Mouse (Mus musculus) small intestine, adult 2 months (tissue): Measurements from ENCODE around the gene Rccd1. TPM values are rescaled to one million over a fixed set of nuclear protein-coding genes. Genes with fewer than 3 reads are reported as not detected.

Experiments
- H3K27ac ChIP-seq: fragments of 200-500 bp; 2 replicates; pipeline ENCODE4 v1.5.1; 2012; ENCODE audit warnings: low read depth, low read length, control low read depth, inconsistent platforms; ENCODE audit not compliant: insufficient read depth
- H3K27me3 ChIP-seq: fragments of 200-500 bp; 2 replicates; pipeline ENCODE4 v1.6.1; 2012; ENCODE audit warnings: mild to moderate bottlenecking, moderate library complexity, low read length, inconsistent platforms; ENCODE audit not compliant: control insufficient read depth, insufficient read depth
- H3K36me3 ChIP-seq: fragments of 200-500 bp; 2 replicates; pipeline ENCODE4 v1.6.1; 2012; ENCODE audit warnings: mild to moderate bottlenecking, low read length, control low read depth, inconsistent platforms; ENCODE audit not compliant: control insufficient read depth, insufficient read depth
- H3K4me1 ChIP-seq: fragments of 200-500 bp; 2 replicates; pipeline ENCODE4 v1.6.1; 2012; ENCODE audit warnings: low read length, inconsistent platforms, mixed read lengths; ENCODE audit not compliant: control insufficient read depth, insufficient read depth, insufficient read length
- H3K4me3 ChIP-seq: fragments of 200-500 bp; 2 replicates; pipeline ENCODE4 v1.5.1; 2012; ENCODE audit warnings: low read depth, mild to moderate bottlenecking, control low read depth, inconsistent platforms, low read length, moderate library complexity
- CTCF ChIP-seq: fragments of 200-500 bp; IDR thresholded peaks from 2 replicates; pipeline ENCODE4 v1.5.1; 2012; ENCODE audit warnings: low read depth, mild to moderate bottlenecking, control low read depth, inconsistent platforms, low read length, moderate library complexity, mixed read lengths; ENCODE audit not compliant: insufficient replicate concordance, insufficient read length; ENCODE audit errors: extremely low read depth
- POLR2A ChIP-seq: fragments of 200-500 bp; IDR thresholded peaks from 2 replicates; pipeline ENCODE4 v1.6.1; 2012; ENCODE audit warnings: low read depth, mild to moderate bottlenecking, control low read depth, inconsistent platforms, low read length, moderate library complexity
- WGBS: fragments of 180-500 bp; shearing (Covaris S2); methylation state at CpG from one replicate; pipeline ENCODE4 v1.1.7; 2018; 5-methylcytosine and 5-hydroxymethylcytosine counted together
- polyA plus RNA-seq: library from polyadenylated mRNA; depleted of rRNA; stranded (reverse); fragments of >200 nt; gene quantifications from 2 replicates; pipeline ENCODE4 v1.2.3, GENCODE M21; 2012; rRNA removed

The Rccd1 gene
- 3.0 and 3.3 TPM in 2 replicates for polyA plus RNA-seq

- TF ChIP-seq CTCF, result no peak
- peak; percentile 71; the same call in 1 of the 2 replicates for TF ChIP-seq POLR2A
- Histone ChIP-seq H3K27me3 (no peaks in the 10 kb centered on the region), H3K36me3 (peaks cover 37% of the 10 kb centered on the region), H3K4me1 (peaks cover 4% of the 10 kb centered on the region; the same call in 1 of the 2 replicates), H3K4me3 (peak within 1 kb of the TSS; percentile 77), H3K27ac (peak within 1 kb of the TSS; percentile 85)
- under 1% methylated on average over 38 of the region's 38 CpGs for WGBS
These were observed at the start of gene Rccd1 for GRCm38 (mm10) chr7:80324043-80324815. Gene Rccd1, minus strand, starts transcription at chr7:80324454.

GRCm38 (mm10) chr7:80373850-80374249, 49.6 kb upstream of the Rccd1 start:
- H3K27ac ChIP-seq, result 0 out of 2 replicates have a peak overlapping the region, but pooled peaks have one; percentile 14
- TF ChIP-seq CTCF (no peak), POLR2A (no peak)
- no peaks in the 10 kb centered on the region for H3K27me3 ChIP-seq
- no peak overlapping the region for H3K4me3 ChIP-seq
- H3K4me1 ChIP-seq, result peaks cover 3% of the 10 kb centered on the region; the same call in 1 of the 2 replicates
- 83% methylated on average over 12 of the region's 12 CpGs for WGBS
- H3K36me3 ChIP-seq, result no peaks in the 10 kb centered on the region

- H3K36me3 ChIP-seq, result no peaks in the 10 kb centered on the region
- TF ChIP-seq POLR2A, result no peak
- TF ChIP-seq CTCF, result no peak
- H3K27me3 ChIP-seq, result no peaks in the 10 kb centered on the region
- H3K4me3 ChIP-seq, result no peak overlapping the region
- H3K27ac ChIP-seq, result 0 out of 2 replicates have a peak overlapping the region, but pooled peaks have one; percentile 14
- peaks cover 5% of the 10 kb centered on the region for H3K4me1 ChIP-seq
- WGBS, result 69% methylated on average over 4 of the region's 4 CpGs
These were observed 49.1 kb upstream of the Rccd1 start for GRCm38 (mm10) chr7:80373352-80373751.

GRCm38 (mm10) chr7:80372667-80373066, 48.4 kb upstream of the Rccd1 start:
- Histone ChIP-seq H3K27me3 (no peaks in the 10 kb centered on the region), H3K27ac (no peak overlapping the region), H3K4me1 (peaks cover 5% of the 10 kb centered on the region), H3K4me3 (no peak overlapping the region), H3K36me3 (no peaks in the 10 kb centered on the region)
- WGBS, result 60% methylated on average over 2 of the region's 2 CpGs
- TF ChIP-seq CTCF (no peak), POLR2A (no peak)

GRCm38 (mm10) chr7:80372166-80372565, 47.9 kb upstream of the Rccd1 start:
- WGBS, result 75% methylated on average over 3 of the region's 3 CpGs
- Histone ChIP-seq H3K4me3 (no peak overlapping the region), H3K4me1 (peaks cover 5% of the 10 kb centered on the region), H3K36me3 (no peaks in the 10 kb centered on the region), H3K27me3 (no peaks in the 10 kb centered on the region), H3K27ac (no peak overlapping the region)
- TF ChIP-seq CTCF, result no peak
- no peak for TF ChIP-seq POLR2A

- H3K27ac ChIP-seq, result peak within 1 kb of the TSS; percentile 42
- peaks cover 5% of the 10 kb centered on the region for H3K4me1 ChIP-seq
- peak within 1 kb of the TSS; percentile 81 for H3K4me3 ChIP-seq
- TF ChIP-seq POLR2A, result no peak
- TF ChIP-seq CTCF, result peak; percentile 43; the same call in 1 of the 2 replicates
- under 1% methylated on average over 86 of the region's 86 CpGs for WGBS
- H3K27me3 ChIP-seq, result no peaks in the 10 kb centered on the region
- peaks cover 5% of the 10 kb centered on the region for H3K36me3 ChIP-seq
These were observed 46.9 kb upstream of the Rccd1 start, which contains the start of gene Man2a2 for GRCm38 (mm10) chr7:80371041-80371751. Gene Man2a2, minus strand, starts transcription at chr7:80371375.

- TF ChIP-seq POLR2A (peak; percentile 21; the same call in 1 of the 2 replicates), CTCF (no peak)
- H3K27ac ChIP-seq, result peak overlapping the region; percentile 42
- peaks cover 5% of the 10 kb centered on the region for H3K4me1 ChIP-seq
- WGBS, result under 1% methylated on average over 31 of the region's 31 CpGs
- H3K4me3 ChIP-seq, result peak overlapping the region; percentile 81
- H3K27me3 ChIP-seq, result no peaks in the 10 kb centered on the region
- peaks cover 5% of the 10 kb centered on the region for H3K36me3 ChIP-seq
These were observed 46.4 kb upstream of the Rccd1 start for GRCm38 (mm10) chr7:80370649-80371040.
